Mouse (Mus musculus) intestine, postnatal 0 days (tissue): ENCODE measurements at regions not wholly inside any gene's neighbourhood (a gene's known extent, or its start where the extent isn't known, plus 50 kb on each side); places are given as distances from the start of the nearest gene placed in this dataset.

Source experiments
- ATAC-seq: fragments of 200-750 bp; cut with Nextera tagmentation; 2 replicates; pipeline ENCODE4 v1.8.0; 2017; ENCODE audit warnings: mild to moderate bottlenecking, moderate TSS enrichment, moderate library complexity
- H3K27ac ChIP-seq: fragments of 300-500 bp; sonication (generic); 2 replicates; pipeline ENCODE4 v1.5.1; 2014; ENCODE audit warnings: mild to moderate bottlenecking, low read depth, low read length, moderate library complexity
- H3K27me3 ChIP-seq: fragments of 300-500 bp; sonication (generic); replicated peaks from 2 replicates; pipeline ENCODE4 v1.6.1; 2014; ENCODE audit warnings: low read length, mixed read lengths; ENCODE audit not compliant: control insufficient read depth, insufficient read depth
- H3K36me3 ChIP-seq: fragments of 300-500 bp; sonication (generic); 2 replicates; pipeline ENCODE4 v1.6.1; 2014; ENCODE audit warnings: mild to moderate bottlenecking, moderate library complexity; ENCODE audit not compliant: control insufficient read depth, insufficient read depth
- H3K4me1 ChIP-seq: fragments of 300-500 bp; sonication (generic); replicated peaks from 2 replicates; pipeline ENCODE4 v1.6.1; 2014; ENCODE audit warnings: antibody characterized with exemption, low read length, mixed read lengths; ENCODE audit not compliant: control insufficient read depth, insufficient read depth
- H3K4me2 ChIP-seq: fragments of 300-500 bp; sonication (generic); replicated peaks from 2 replicates; pipeline ENCODE4 v1.6.1; 2014; ENCODE audit warnings: low read depth, mild to moderate bottlenecking, moderate library complexity
- H3K4me3 ChIP-seq: fragments of 300-500 bp; sonication (generic); 2 replicates; pipeline ENCODE4 v1.5.1; 2014; ENCODE audit warnings: low read depth, low read length
- H3K9ac ChIP-seq: fragments of 300-500 bp; sonication (generic); 2 replicates; pipeline ENCODE4 v1.6.1; 2014; ENCODE audit warnings: mild to moderate bottlenecking, low read depth, low read length
- H3K9me3 ChIP-seq: fragments of 300-500 bp; sonication (generic); 2 replicates; pipeline ENCODE4 v1.6.1; 2016; ENCODE audit warnings: mixed run types; ENCODE audit not compliant: control insufficient read depth
- CTCF ChIP-seq: sonication (generic); IDR thresholded peaks from 2 replicates; pipeline ENCODE4 v1.5.1; 2016; ENCODE audit warnings: low read depth, mild to moderate bottlenecking, control low read depth, antibody characterized with exemption, moderate library complexity
- WGBS: fragments of 180-500 bp; shearing (Covaris S2); extraction: QIAGEN DNeasy Blood & Tissue Kit; methylation state at CpG from one replicate; pipeline ENCODE4 v1.1.7; 2014; 5-methylcytosine and 5-hydroxymethylcytosine counted together

- Histone ChIP-seq H3K4me2 (peak overlapping the region; percentile 35; the same call in 1 of the 2 replicates), H3K27ac (no peak overlapping the region), H3K9ac (no peak overlapping the region), H3K4me1 (no peaks in the 10 kb centered on the region), H3K4me3 (no peak overlapping the region), H3K27me3 (0 out of 2 replicates have a peak, but pooled peaks cover 11% of the 10 kb centered on the region), H3K9me3 (no peaks in the 10 kb centered on the region), H3K36me3 (no peaks in the 10 kb centered on the region)
- WGBS: 45% methylated on average over 17 of the region's 17 CpGs
- ATAC-seq: no peak
- TF ChIP-seq CTCF: no peak
Measured at GRCm38 (mm10) chr5:111842461-111842860, 108.7 kb downstream of the Gm26897 start.

GRCm38 (mm10) chr5:111843622-111844239 is 110.0 kb downstream of the Gm26897 start:
- Histone ChIP-seq H3K27ac (no peak overlapping the region), H3K9ac (no peak overlapping the region), H3K4me2 (no peak overlapping the region), H3K4me1 (no peaks in the 10 kb centered on the region), H3K4me3 (no peak overlapping the region), H3K36me3 (no peaks in the 10 kb centered on the region), H3K27me3 (0 out of 2 replicates have a peak, but pooled peaks cover 11% of the 10 kb centered on the region), H3K9me3 (no peaks in the 10 kb centered on the region)
- WGBS: 43% methylated on average over 17 of the region's 17 CpGs
- ATAC-seq: no peak
- no peak for TF ChIP-seq CTCF

GRCm38 (mm10) chr5:111844528-111844927 is 110.8 kb downstream of the Gm26897 start:
- H3K4me3 ChIP-seq: no peak overlapping the region
- H3K27ac ChIP-seq: no peak overlapping the region
- H3K4me1 ChIP-seq: no peaks in the 10 kb centered on the region
- H3K4me2 ChIP-seq: no peak overlapping the region
- WGBS: 53% methylated on average over 3 of the region's 3 CpGs
- 0 out of 2 replicates have a peak, but pooled peaks cover 11% of the 10 kb centered on the region for H3K27me3 ChIP-seq
- H3K9me3 ChIP-seq: no peaks in the 10 kb centered on the region
- TF ChIP-seq CTCF: no peak
- ATAC-seq: no peak
- no peak overlapping the region for H3K9ac ChIP-seq
- H3K36me3 ChIP-seq: no peaks in the 10 kb centered on the region

- Histone ChIP-seq H3K4me2 (no peak overlapping the region), H3K4me1 (no peaks in the 10 kb centered on the region), H3K27ac (no peak overlapping the region), H3K36me3 (no peaks in the 10 kb centered on the region), H3K9ac (no peak overlapping the region), H3K4me3 (no peak overlapping the region), H3K27me3 (0 out of 2 replicates have a peak, but pooled peaks cover 5% of the 10 kb centered on the region), H3K9me3 (no peaks in the 10 kb centered on the region)
- WGBS: 78% methylated on average over 9 of the region's 10 CpGs
- ATAC-seq: no peak
- peak; percentile 24; the same call in 1 of the 2 replicates for TF ChIP-seq CTCF
Measured at GRCm38 (mm10) chr5:111848917-111849316, 115.2 kb downstream of the Gm26897 start.

GRCm38 (mm10) chr5:111852682-111853081 is 119.0 kb downstream of the Gm26897 start:
- no peak overlapping the region for H3K9ac ChIP-seq
- H3K27me3 ChIP-seq: no peaks in the 10 kb centered on the region
- H3K9me3 ChIP-seq: no peaks in the 10 kb centered on the region
- TF ChIP-seq CTCF: no peak
- H3K4me1 ChIP-seq: no peaks in the 10 kb centered on the region
- no peaks in the 10 kb centered on the region for H3K36me3 ChIP-seq
- no peak overlapping the region for H3K27ac ChIP-seq
- ATAC-seq: no peak
- 55% methylated on average over 6 of the region's 6 CpGs for whole genome bisulfite sequencing
- H3K4me2 ChIP-seq: no peak overlapping the region
- no peak overlapping the region for H3K4me3 ChIP-seq

GRCm38 (mm10) chr5:111855366-111855765 is 121.6 kb downstream of the Gm26897 start:
- H3K4me3 ChIP-seq: no peak overlapping the region
- no peaks in the 10 kb centered on the region for H3K36me3 ChIP-seq
- no peaks in the 10 kb centered on the region for H3K4me1 ChIP-seq
- no peak overlapping the region for H3K27ac ChIP-seq
- TF ChIP-seq CTCF: no peak
- H3K27me3 ChIP-seq: no peaks in the 10 kb centered on the region
- H3K9ac ChIP-seq: no peak overlapping the region
- no peak overlapping the region for H3K4me2 ChIP-seq
- WGBS: 63% methylated on average over 2 of the region's 2 CpGs
- H3K9me3 ChIP-seq: no peaks in the 10 kb centered on the region
- ATAC-seq: no peak
